Mouse (Mus musculus) midbrain, embryonic 14.5 days (tissue): ENCODE data around the gene Uox. TPM values are rescaled to one million over a fixed set of nuclear protein-coding genes. Genes with fewer than 3 reads are reported as not detected.

Experiments used
- ATAC-seq: fragments of 200-750 bp; cut with Nextera tagmentation; 2 replicates; pipeline ENCODE4 v1.8.0; 2017; ENCODE audit warnings: moderate number of reproducible peaks, moderate library complexity; ENCODE audit not compliant: low FRiP score, low TSS enrichment
- DNase-seq: peaks from one replicate; pipeline ENCODE4 v3.0.0-alpha.2; 2015
- H3K27ac ChIP-seq: fragments of 300-500 bp; sonication (generic); replicated peaks from 2 replicates; pipeline ENCODE4 v1.5.1; 2014; ENCODE audit warnings: mild to moderate bottlenecking, low read depth, low read length, moderate library complexity
- H3K27me3 ChIP-seq: fragments of 300-500 bp; sonication (generic); 2 replicates; pipeline ENCODE4 v1.6.1; 2014; ENCODE audit warnings: low read length, control low read depth, mixed read lengths; ENCODE audit not compliant: control insufficient read depth, insufficient read depth
- H3K36me3 ChIP-seq: fragments of 300-500 bp; sonication (generic); 2 replicates; pipeline ENCODE4 v1.6.1; 2014; ENCODE audit warnings: low read length, control low read depth; ENCODE audit not compliant: control insufficient read depth, insufficient read depth
- H3K4me1 ChIP-seq: fragments of 300-500 bp; sonication (generic); 2 replicates; pipeline ENCODE4 v1.6.1; 2014; ENCODE audit warnings: mild to moderate bottlenecking, antibody characterized with exemption, low read length, control low read depth; ENCODE audit not compliant: control insufficient read depth, insufficient read depth
- H3K4me2 ChIP-seq: fragments of 300-500 bp; sonication (generic); 2 replicates; pipeline ENCODE4 v1.6.1; 2014; ENCODE audit warnings: mild to moderate bottlenecking, low read length, moderate library complexity
- H3K4me3 ChIP-seq: fragments of 300-500 bp; sonication (generic); replicated peaks from 2 replicates; pipeline ENCODE4 v1.5.1; 2014; ENCODE audit warnings: low read depth, low read length
- H3K9ac ChIP-seq: fragments of 300-500 bp; sonication (generic); replicated peaks from 2 replicates; pipeline ENCODE4 v1.6.1; 2014; ENCODE audit warnings: mild to moderate bottlenecking, low read length, moderate library complexity
- H3K9me3 ChIP-seq: fragments of 300-500 bp; sonication (generic); 2 replicates; pipeline ENCODE4 v1.6.1; 2016; ENCODE audit warnings: low read length, control low read depth, mixed read lengths; ENCODE audit not compliant: control insufficient read depth
- WGBS: fragments of 180-500 bp; shearing (Covaris S2); extraction: QIAGEN DNeasy Blood & Tissue Kit; methylation state at CpG from one replicate; pipeline ENCODE4 v1.1.7; 2014; 5-methylcytosine and 5-hydroxymethylcytosine counted together
- polyA plus RNA-seq: library from polyadenylated mRNA; unstranded; fragments of >200 nt; fragmentation: Nextera tagmentation; extraction: Ambion mirVana; gene quantifications from 2 replicates; pipeline ENCODE4 v1.2.1, GENCODE M21; 2014

The Uox gene
- not detected in 2 replicates for polyA plus RNA-seq

- Histone ChIP-seq H3K4me3 (no peak within 1 kb of the TSS), H3K4me1 (no peaks in the 10 kb centered on the region), H3K27me3 (no peaks in the 10 kb centered on the region)
Observed at GRCm38 (mm10) chr3:146570148-146570782, at the start of gene Uox. Gene Uox (plus strand): TSS chr3:146570426.

GRCm38 (mm10) chr3:146520798-146521651 lies 49.2 kb upstream of the Uox start, which contains the start of gene Rpf1:
Gene Rpf1 (minus strand): TSS chr3:146521429.
- Histone ChIP-seq H3K9me3 (no peaks in the 10 kb centered on the region), H3K9ac (peak within 1 kb of the TSS; percentile 74), H3K27ac (peak within 1 kb of the TSS; percentile 96), H3K36me3 (peaks cover 19% of the 10 kb centered on the region), H3K4me1 (no peaks in the 10 kb centered on the region), H3K4me2 (peak within 1 kb of the TSS; percentile 71), H3K27me3 (no peaks in the 10 kb centered on the region), H3K4me3 (peak within 1 kb of the TSS; percentile 76)
- under 1% methylated on average over 71 of the region's 82 CpGs for WGBS
- ATAC-seq: peak; percentile 94
- peak; percentile 96 for DNase-seq

More at GRCm38 (mm10) chr3:146570148-146570782, at the start of gene Uox:
- Histone ChIP-seq H3K27ac (no peak within 1 kb of the TSS), H3K36me3 (no peaks in the 10 kb centered on the region), H3K9me3 (no peaks in the 10 kb centered on the region), H3K9ac (no peak within 1 kb of the TSS), H3K4me2 (no peak within 1 kb of the TSS)
- DNase-seq (no peak), ATAC-seq (no peak)
- whole genome bisulfite sequencing: 86% methylated on average over 10 of the region's 10 CpGs

- Histone ChIP-seq H3K4me2 (peak overlapping the region; percentile 71), H3K4me3 (peak overlapping the region; percentile 76), H3K27ac (peak overlapping the region; percentile 96), H3K4me1 (no peaks in the 10 kb centered on the region), H3K9me3 (no peaks in the 10 kb centered on the region), H3K9ac (no peak overlapping the region; the same call in 1 of the 2 replicates), H3K27me3 (no peaks in the 10 kb centered on the region), H3K36me3 (peaks cover 19% of the 10 kb centered on the region)
- no peak for ATAC-seq
- WGBS: 17% methylated on average over 8 of the region's 8 CpGs
- DNase-seq: no peak
Observed at GRCm38 (mm10) chr3:146521652-146522020, 48.6 kb upstream of the Uox start.

- Histone ChIP-seq H3K4me2 (no peak overlapping the region), H3K27ac (peak overlapping the region; percentile 52; the same call in 1 of the 2 replicates), H3K36me3 (no peaks in the 10 kb centered on the region), H3K4me3 (no peak overlapping the region), H3K9ac (no peak overlapping the region), H3K9me3 (no peaks in the 10 kb centered on the region), H3K27me3 (no peaks in the 10 kb centered on the region), H3K4me1 (0 out of 2 replicates have a peak, but pooled peaks cover 3% of the 10 kb centered on the region)
- ATAC-seq: no peak
- DNase-seq: peak; percentile 36
- 10% methylated on average over 2 of the region's 2 CpGs for WGBS
Observed at GRCm38 (mm10) chr3:146528335-146528734, 41.9 kb upstream of the Uox start.

GRCm38 (mm10) chr3:146534986-146535385 lies 35.2 kb upstream of the Uox start:
- Histone ChIP-seq H3K4me3 (no peak overlapping the region), H3K27me3 (no peaks in the 10 kb centered on the region), H3K27ac (no peak overlapping the region), H3K9me3 (no peaks in the 10 kb centered on the region), H3K9ac (no peak overlapping the region), H3K4me1 (no peaks in the 10 kb centered on the region), H3K36me3 (no peaks in the 10 kb centered on the region), H3K4me2 (no peak overlapping the region)
- DNase-seq: no peak
- ATAC-seq: no peak
- WGBS: 58% methylated on average over 6 of the region's 6 CpGs

- no peaks in the 10 kb centered on the region for H3K36me3 ChIP-seq
- WGBS: 87% methylated on average over 4 of the region's 4 CpGs
- no peak for ATAC-seq
Observed at GRCm38 (mm10) chr3:146540521-146541273, 29.5 kb upstream of the Uox start.

GRCm38 (mm10) chr3:146543632-146544031 lies 26.6 kb upstream of the Uox start:
- DNase-seq: no peak
- WGBS: 47% methylated on average over 1 of the region's 1 CpGs
- Histone ChIP-seq H3K27ac (no peak overlapping the region), H3K9ac (no peak overlapping the region), H3K4me2 (no peak overlapping the region), H3K4me3 (no peak overlapping the region), H3K36me3 (no peaks in the 10 kb centered on the region), H3K9me3 (0 out of 2 replicates have a peak, but pooled peaks cover 3% of the 10 kb centered on the region), H3K4me1 (no peaks in the 10 kb centered on the region), H3K27me3 (no peaks in the 10 kb centered on the region)
- ATAC-seq: no peak

More at GRCm38 (mm10) chr3:146540521-146541273, 29.5 kb upstream of the Uox start:
- H3K9me3 ChIP-seq: 0 out of 2 replicates have a peak, but pooled peaks cover 3% of the 10 kb centered on the region
- DNase-seq: no peak
- no peak overlapping the region for H3K4me3 ChIP-seq
- no peak overlapping the region for H3K4me2 ChIP-seq
- no peaks in the 10 kb centered on the region for H3K27me3 ChIP-seq
- H3K27ac ChIP-seq: no peak overlapping the region
- H3K9ac ChIP-seq: no peak overlapping the region
- no peaks in the 10 kb centered on the region for H3K4me1 ChIP-seq

- Histone ChIP-seq H3K4me1 (no peaks in the 10 kb centered on the region), H3K36me3 (no peaks in the 10 kb centered on the region), H3K27me3 (no peaks in the 10 kb centered on the region)
Observed at GRCm38 (mm10) chr3:146554816-146555215, 15.4 kb upstream of the Uox start.

More at GRCm38 (mm10) chr3:146554816-146555215, 15.4 kb upstream of the Uox start:
- no peak for DNase-seq
- no peak for ATAC-seq
- 92% methylated on average over 7 of the region's 7 CpGs for WGBS
- no peak overlapping the region for H3K4me2 ChIP-seq
- H3K9me3 ChIP-seq: no peaks in the 10 kb centered on the region
- no peak overlapping the region for H3K9ac ChIP-seq
- H3K4me3 ChIP-seq: no peak overlapping the region
- H3K27ac ChIP-seq: no peak overlapping the region
